Mouse (Mus musculus) C2C12 (cell line): ENCODE results near the gene Micu1.

Source experiments
- CTCF ChIP-seq: IDR thresholded peaks from one replicate; pipeline ENCODE4 v1.5.1; 2011; ENCODE audit not compliant: control insufficient read depth, insufficient read depth, insufficient read length
- USF1 ChIP-seq: IDR thresholded peaks from one replicate; pipeline ENCODE4 v1.6.1; 2011; ENCODE audit warnings: low read depth, mild to moderate bottlenecking, control low read depth, moderate library complexity

DNA sequence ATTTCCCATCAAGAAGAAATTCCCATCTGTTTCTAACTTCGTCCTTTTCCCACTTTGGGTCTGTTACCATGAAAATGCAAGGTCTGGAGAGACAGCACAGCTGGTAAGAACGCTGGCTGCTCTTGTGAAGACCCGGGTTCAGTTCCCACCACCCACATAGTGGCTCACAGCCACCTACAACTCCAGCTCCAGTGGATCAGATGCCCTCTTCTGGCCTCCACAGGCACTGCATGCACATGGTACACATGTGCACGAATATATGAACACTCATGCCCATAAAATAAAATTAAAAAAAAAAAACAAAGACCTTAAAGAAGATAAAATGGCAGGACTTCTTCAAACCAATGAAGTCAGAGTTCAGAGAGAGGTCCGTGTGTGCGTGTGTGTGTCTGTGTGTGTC is 127.6 kb downstream of the Micu1 start:
- TF ChIP-seq CTCF = no peak
- TF ChIP-seq USF1 = no peak
